Mouse (Mus musculus): ENCODE data around the gene Aco2.

Aco2 gene

GRCm38 (mm10) chr15:81920546-81921217 lies 48.6 kb downstream of the Aco2 start:
- DNase-seq (ENCODE audit: low spot score), result no peak

- DNase-seq (ENCODE audit: low spot score), result no peak
These were observed 49.1 kb downstream of the Aco2 start for GRCm38 (mm10) chr15:81921255-81921654.

GRCm38 (mm10) chr15:81924933-81925332 lies 52.8 kb downstream of the Aco2 start:
- DNase-seq (ENCODE audit: low spot score), result no peak

- DNase-seq (ENCODE audit: low spot score), result peak; percentile 93
These were observed 53.8 kb downstream of the Aco2 start, which contains the start of gene Polr3h for GRCm38 (mm10) chr15:81925760-81926445. TSS of gene Polr3h (minus strand) at chr15:81926240.

GRCm38 (mm10) chr15:81926446-81926822 lies 54.3 kb downstream of the Aco2 start:
- DNase-seq (ENCODE audit: low spot score), result no peak

GRCm38 (mm10) chr15:81927741-81928140 lies 55.6 kb downstream of the Aco2 start:
- no peak for DNase-seq (ENCODE audit: low spot score)

GRCm38 (mm10) chr15:81928277-81928676 lies 56.2 kb downstream of the Aco2 start:
- peak; percentile 42 for DNase-seq (ENCODE audit: low spot score)

- no peak for DNase-seq (ENCODE audit: low spot score)
These were observed 60.9 kb downstream of the Aco2 start for GRCm38 (mm10) chr15:81932951-81933470.

GRCm38 (mm10) chr15:81933986-81934385 lies 61.9 kb downstream of the Aco2 start:
- no peak for DNase-seq (ENCODE audit: low spot score)

GRCm38 (mm10) chr15:81935869-81936637 lies 63.9 kb downstream of the Aco2 start:
- no peak for DNase-seq (ENCODE audit: low spot score)

GRCm38 (mm10) chr15:81936679-81937078 lies 64.6 kb downstream of the Aco2 start, which contains the start of gene Csdc2:
TSS of gene Csdc2 (plus strand) at chr15:81936759.
- peak; percentile 55 for DNase-seq (ENCODE audit: low spot score)

- DNase-seq (ENCODE audit: low spot score), result peak; percentile 62
These were observed 65.2 kb downstream of the Aco2 start for GRCm38 (mm10) chr15:81937098-81937972.

- peak; percentile 55 for DNase-seq (ENCODE audit: low spot score)
These were observed 66.1 kb downstream of the Aco2 start for GRCm38 (mm10) chr15:81938246-81938645.

GRCm38 (mm10) chr15:81939157-81939715 lies 67.1 kb downstream of the Aco2 start:
- DNase-seq (ENCODE audit: low spot score), result no peak

- no peak for DNase-seq (ENCODE audit: low spot score)
These were observed 67.7 kb downstream of the Aco2 start for GRCm38 (mm10) chr15:81939774-81940173.

- no peak for DNase-seq (ENCODE audit: low spot score)
These were observed 68.1 kb downstream of the Aco2 start for GRCm38 (mm10) chr15:81940219-81940618.

GRCm38 (mm10) chr15:81941010-81941409 lies 68.9 kb downstream of the Aco2 start:
- DNase-seq (ENCODE audit: low spot score), result no peak

- no peak for DNase-seq (ENCODE audit: low spot score)
These were observed 71.2 kb downstream of the Aco2 start for GRCm38 (mm10) chr15:81943176-81943749.

GRCm38 (mm10) chr15:81949076-81949475 lies 77.0 kb downstream of the Aco2 start:
- no peak for DNase-seq (ENCODE audit: low spot score)

- peak; percentile 2 for DNase-seq (ENCODE audit: low spot score)
These were observed 77.5 kb downstream of the Aco2 start for GRCm38 (mm10) chr15:81949476-81950131.
